Mouse (Mus musculus) frontal cortex, postnatal 14 days (tissue): ENCODE results near the gene Cd164l2.

ENCODE experiments used
- DNase-seq, 2 experiments: peaks; one replicate each; pipeline ENCODE4 v3.0.0; 2022; ENCODE audit warnings: low spot score in 2 of 2

Gene Cd164l2

DNA sequence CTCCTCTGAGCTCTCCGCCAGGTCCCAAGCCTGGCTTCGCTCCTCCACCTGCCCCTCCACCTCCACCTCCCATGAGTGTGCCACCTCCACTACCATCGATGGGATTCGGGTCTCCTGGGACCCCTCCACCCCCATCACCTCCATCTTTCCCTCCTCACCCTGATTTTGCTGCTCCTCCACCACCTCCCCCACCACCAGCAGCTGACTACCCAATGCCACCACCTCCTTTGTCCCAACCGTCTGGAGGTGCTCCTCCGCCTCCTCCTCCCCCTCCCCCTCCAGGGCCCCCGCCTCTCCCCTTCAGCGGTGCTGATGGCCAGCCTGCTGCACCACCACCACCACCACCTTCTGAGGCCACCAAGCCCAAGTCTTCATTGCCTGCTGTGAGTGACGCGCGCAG lies 17.4 kb upstream of the Cd164l2 start:
- DNase-seq: no peak

DNA sequence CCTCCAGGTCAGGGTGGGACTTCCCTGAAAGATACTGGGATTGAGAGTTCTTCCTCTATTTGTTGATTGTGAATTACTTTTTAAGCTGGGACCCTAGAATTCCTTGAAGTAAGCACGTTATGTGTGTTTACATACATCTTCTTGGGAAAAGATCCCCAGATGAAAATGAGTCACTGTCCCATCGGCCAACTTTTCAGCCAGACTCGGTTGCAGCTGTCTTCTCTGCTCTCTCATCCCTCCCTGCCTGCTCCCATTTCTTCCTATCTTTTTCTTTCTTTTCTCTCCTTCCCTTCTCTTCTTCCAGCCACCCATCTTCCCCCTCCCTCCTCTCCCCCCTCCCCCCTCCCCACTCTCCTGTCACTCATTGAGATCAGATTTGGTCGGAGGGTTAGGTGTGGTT lies 16.9 kb upstream of the Cd164l2 start:
- no peak for DNase-seq

DNA sequence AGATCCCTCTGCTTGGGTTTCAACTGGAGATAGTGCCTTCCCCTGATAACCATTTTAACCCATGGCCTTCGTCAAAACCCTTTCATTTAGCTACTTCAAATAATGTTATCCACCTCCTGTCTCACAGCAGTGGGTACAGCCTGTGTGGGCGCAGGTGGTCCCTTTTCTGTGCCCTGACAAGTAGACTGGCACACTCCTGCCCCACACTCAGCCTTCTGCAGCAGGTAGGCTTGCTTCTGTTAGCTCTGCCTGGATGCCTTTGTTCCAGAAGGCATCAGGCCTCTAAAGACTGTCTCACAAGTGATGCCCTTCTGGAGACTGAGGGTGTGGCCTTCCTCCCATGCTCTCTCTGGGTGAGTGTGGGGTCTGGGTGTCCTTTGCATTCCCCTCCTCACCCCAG lies 15.8 kb upstream of the Cd164l2 start:
- DNase-seq: no peak

DNA sequence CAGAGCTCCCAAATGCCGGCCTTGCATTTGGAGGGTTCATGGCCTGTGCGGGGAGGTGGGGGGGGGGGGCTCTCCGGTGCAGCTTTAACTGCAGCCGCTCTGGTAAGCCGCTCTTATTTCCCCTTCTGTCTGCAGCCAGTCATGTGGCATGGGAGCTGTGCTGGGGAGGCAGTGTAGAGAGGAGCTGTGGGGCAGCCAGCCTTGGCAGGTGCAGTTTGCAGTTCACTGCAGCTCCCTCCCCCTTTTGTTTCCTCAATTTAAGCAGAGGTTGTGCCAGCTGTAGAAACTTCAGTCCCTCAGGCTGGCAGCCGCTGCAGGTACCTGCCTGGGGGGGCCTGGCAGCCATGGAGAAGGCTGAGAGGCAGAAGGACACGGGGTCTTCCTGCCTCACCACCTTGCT lies 15.1 kb upstream of the Cd164l2 start:
- DNase-seq: no peak

DNA sequence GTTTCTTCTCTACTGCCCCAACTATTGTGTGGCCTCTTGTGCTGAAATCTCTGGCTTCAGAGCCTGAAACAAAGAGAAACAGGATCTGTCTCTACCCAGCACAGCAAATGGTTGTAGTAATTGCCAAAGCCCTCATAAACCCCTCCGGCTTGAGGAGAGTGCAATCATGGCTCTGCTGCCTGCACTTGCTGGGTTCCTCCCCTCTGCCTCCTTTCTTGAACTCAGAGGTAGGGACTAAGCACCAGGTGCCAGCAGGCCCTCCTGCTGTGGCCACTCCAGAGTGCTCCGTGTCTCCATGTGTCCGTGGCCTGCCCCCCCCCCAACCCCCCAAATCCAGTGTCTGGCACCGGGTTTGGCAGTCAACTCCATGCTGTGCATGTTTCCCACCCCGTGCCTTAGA lies 14.6 kb upstream of the Cd164l2 start:
- DNase-seq: no peak

DNA sequence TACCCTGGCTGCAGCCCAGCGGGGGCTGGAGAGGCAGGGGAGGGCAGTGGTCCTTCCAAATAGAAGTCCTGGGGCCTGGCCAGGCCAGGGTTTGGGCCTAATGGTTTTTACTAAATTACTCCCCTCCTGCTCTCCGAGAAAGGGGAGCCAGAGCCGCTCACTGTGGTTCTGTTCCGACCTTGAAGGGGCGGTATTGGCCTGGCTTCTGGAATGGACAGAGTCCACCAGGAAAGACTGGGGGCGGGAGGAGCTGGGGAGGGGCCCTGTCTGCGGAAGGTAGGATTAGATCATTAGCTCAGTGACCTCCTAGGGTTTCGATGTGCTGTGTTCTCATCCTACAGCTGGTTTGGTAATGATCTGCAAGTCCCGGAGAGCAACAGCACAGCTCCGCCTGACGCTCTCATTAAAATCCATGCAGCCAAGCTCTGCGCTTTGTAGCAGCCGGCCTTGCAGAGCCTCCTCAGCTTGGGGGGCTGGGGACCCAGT lies 14.1 kb upstream of the Cd164l2 start:
- DNase-seq: no peak

DNA sequence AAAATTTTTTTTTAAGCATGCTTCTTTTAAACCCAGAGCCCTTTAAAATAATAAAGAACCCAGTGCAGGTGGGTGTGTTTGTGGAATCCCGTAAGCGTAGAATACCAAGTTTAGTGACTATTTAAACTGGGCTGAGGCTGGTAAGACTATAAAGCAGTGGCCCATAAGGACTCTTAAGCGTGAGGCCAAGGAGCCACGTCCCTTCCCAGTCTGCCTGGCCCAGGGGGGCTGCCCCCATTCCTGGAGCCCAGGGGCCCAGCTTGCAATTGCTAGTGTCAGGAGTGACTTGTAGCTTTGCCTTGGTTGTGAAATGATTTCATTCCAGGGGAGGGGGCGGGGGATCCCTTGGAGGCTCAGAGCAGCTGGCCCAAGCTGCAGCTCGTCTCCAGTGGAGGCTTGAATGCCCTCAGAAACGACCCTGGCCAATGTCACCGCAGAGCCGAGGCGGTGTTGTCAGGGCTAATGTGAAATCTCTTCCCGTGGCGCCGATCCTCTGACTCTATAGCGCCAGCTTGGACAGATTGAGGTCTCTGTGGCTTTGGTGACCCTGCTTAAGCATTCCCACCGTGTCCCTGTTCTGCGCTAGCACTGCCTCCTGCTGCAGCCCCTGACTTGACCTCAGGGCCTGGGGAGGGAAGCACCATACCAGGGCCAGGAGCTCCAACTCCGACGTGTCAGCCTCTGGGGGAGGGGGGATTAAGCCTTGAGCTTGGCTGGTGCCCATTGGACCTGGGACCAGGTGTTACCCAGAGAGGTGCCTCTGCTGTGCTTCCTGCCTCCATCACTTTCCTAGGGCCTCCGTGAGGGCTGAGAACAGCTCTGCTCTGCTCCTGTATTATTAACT lies 13.4 kb upstream of the Cd164l2 start:
- DNase-seq: no peak

DNA sequence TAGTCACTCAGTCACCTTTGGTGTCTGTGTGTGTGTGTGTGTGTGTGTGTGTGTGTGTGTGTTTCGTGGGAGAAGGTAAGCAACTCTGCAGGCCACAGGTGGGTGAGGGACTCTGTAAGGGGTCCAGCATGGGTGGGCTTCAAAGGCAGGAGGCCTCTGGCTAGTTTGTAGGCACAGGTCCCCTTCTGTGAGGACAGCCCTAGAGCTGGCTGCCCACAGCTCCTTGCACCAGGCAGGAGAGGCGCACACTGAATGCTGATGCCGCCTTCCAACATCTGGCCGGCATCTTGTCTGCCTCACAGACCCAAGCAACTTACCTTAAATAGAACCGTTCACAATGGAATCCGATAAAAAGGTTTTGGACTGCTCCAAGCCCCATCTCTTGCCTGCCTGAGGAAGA lies 12.2 kb upstream of the Cd164l2 start:
- DNase-seq: no peak

DNA sequence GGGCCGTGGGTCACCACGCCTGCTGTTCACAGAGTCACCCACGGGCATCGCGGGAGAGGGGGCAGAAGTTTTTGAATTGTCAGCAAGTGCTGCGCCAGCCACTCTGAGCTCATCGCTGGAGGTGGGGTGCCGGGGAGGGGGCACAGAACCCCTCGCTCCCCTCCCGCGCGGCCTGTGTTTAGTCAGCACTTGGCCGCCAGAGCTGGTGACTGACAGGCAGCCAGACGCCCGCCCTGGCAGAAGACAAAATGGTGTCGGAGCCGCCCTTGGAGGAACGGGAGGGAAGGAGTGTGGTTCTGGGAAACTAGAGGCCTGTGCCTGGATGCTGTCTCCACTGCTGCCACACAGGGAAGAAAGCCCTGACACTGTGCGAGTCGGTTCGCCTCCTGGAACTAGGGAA lies 11.6 kb upstream of the Cd164l2 start:
- peak in 1 of 2 experiments; percentile 51 for DNase-seq

DNA sequence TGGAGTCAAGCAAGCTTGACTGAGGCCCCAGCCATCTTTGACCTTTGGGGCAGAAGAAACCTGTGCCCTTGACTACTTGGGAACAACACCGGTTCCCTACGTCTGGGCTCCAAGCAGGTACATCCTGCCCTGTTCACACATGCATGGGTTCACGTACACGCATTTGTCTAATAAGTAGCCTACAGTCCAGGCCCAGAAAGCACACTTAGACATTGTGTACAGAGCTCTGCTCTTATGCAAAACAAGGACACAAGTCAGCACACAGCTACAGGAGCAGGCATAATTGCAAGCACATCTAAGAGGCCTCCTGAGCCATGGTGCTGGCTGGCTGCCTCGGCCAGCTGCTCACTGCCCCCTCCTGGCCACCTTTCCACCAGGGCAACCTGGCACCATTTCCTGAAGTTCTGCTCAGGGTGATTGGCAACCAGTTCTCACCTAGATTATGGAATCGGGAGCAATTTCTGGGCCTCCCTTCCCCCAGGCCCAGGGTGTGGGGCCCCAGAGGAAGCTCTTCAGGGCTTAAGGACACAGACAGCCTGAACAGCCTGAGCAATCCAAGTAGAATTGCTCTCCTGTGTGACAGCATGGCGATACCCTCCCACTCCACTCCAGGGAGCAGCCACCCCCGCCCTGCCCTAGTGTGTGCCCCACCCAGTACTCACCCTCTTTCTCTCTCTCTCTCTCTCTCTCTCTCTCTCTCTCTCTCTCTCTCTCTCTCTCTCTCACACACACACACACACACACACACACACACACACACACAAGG lies 10.7 kb upstream of the Cd164l2 start:
- DNase-seq: peak in 1 of 2 experiments; percentile 40

DNA sequence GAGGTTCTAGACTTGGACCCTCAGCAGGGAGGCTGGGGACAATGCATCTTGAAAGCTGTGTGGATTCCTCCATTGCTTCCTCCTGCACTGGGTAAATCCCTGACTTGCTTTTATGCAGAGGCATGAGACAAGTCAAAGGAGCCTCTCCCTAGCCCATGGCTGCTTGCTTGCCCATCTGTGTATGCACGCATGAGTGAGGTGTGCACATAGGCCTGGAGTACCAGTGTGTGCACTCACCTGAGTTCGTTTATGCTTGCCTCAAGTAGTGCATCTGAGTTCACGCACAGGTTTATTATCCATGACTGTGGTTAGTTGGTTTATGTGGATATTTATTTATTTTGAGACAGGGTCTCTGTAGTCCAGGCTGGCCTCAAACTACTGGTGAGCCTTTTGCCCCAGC lies 9.7 kb upstream of the Cd164l2 start:
- DNase-seq: no peak

DNA sequence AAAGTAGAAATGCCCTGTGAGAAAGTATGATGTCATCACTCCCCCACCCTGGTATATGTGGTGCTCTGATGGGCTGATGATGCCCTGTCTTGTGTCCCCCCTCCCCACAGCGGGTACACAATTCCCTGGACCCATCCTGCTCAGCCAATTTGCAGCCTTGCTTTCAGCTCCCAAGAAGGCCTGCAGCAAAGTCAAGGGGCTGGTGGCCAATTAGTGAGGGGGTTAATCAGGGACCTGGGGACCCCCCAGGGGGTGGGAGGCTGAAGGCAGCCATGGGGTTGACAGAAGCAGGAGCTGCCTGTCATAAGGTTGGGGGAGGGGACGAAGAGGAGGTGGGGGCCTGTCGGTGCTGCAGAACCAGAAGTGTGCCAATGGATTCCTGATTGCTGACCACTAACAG lies 8.3 kb upstream of the Cd164l2 start:
- no peak for DNase-seq

DNA sequence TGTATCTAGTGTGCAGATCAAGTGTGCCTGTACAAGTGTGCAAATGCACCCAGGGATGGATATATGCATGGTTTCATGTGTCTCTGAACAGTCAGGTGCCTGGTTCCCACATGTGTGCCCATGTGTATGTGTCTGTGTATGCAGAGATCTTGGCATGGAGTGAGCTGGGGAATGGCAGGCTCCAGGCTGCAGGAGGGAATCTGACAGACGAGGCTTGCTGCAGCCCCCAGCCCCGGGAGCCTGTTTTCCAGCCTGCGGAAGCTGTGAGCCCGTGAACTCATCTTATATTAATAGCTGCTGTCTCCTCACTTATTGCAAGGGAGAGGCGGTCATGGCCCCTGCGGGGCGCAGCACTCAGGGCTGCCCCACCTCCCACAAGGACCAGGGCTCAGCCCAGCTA lies 7.6 kb upstream of the Cd164l2 start:
- no peak for DNase-seq

DNA sequence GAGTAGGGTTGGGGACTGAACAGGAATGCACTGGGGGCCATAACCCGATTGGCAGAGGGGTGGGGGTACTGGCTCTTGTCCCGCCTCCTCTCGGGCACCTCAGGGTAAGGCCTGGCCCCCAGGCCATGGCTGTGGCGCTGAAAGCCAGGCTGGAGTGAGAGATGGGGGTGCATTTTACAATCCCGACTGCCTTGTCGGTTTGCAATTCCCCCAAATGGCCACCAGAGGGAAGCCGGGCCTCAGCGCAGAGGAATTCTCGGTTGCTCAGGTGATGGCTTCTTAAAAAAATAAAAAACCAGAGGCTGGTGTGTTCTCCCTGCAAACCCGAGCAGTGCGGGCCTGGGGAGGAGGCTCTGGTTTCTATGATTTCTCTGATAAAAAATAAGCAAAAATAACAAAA lies 2.6 kb upstream of the Cd164l2 start:
- peak in 1 of 2 experiments; percentile 56 for DNase-seq

DNA sequence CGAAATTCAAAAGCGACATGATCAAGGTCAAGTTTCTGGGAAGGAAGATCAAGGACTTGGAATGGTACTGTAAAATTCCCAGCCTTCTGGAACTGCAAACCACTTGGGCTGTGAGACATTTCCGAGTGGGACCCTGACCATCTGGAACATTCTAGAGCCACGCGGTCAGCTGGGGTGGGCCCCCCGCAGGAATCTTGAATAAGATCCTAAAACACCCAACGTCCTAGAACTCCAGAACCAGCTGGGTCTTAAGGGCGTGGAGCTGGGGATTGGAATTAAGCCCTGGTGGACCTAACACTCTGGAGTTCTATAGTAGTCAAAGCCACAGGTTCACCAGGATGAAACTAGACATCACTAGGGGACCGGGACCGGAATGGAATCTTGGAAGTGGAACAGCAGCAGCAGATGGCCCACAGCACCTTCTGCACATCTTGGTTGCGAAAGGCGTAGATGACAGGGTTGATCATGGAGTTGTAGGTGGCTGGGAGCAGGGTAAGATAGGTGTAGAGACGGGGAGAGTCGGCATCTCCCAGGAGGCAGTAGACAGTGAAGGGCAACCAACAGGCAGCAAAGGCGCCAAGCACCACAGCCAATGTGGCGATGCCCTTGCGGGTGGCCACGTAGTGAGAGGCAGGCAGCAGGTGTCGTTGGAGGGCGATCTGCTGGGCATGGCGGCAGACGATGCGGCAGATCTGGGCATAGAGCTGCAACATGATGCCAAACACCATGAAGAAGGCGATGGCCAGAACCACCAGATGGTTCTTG lies 1.7 kb upstream of the Cd164l2 start:
- DNase-seq: no peak

DNA sequence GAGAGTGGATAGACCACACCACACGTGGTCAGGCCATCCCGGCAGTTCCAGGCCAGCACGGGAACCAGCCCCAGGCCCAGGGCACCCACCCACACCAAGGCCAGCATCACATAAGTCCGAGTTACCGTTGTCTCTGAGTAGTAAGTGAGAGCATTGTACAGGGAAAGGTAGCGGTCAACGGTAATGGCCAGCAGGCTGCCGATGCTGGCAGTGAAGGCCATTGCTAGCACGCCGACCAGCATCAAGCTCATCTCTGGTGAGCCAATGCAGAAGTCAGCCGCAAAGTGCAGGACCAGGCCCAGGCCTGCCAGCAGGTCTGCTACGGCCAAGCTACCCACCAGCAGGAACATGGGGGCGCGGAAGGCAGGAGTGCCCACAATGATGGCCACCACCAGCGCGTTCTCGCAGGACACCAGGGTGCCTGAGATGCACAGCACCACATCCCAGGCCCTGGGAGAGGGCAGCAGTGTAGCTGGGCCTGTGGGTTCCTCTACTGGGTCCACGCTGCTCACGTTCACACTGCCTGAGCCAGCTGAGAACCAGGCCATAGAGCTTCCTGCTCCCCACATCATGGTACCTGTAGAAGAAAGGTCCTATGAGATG lies 1.0 kb upstream of the Cd164l2 start:
- DNase-seq: no peak

DNA sequence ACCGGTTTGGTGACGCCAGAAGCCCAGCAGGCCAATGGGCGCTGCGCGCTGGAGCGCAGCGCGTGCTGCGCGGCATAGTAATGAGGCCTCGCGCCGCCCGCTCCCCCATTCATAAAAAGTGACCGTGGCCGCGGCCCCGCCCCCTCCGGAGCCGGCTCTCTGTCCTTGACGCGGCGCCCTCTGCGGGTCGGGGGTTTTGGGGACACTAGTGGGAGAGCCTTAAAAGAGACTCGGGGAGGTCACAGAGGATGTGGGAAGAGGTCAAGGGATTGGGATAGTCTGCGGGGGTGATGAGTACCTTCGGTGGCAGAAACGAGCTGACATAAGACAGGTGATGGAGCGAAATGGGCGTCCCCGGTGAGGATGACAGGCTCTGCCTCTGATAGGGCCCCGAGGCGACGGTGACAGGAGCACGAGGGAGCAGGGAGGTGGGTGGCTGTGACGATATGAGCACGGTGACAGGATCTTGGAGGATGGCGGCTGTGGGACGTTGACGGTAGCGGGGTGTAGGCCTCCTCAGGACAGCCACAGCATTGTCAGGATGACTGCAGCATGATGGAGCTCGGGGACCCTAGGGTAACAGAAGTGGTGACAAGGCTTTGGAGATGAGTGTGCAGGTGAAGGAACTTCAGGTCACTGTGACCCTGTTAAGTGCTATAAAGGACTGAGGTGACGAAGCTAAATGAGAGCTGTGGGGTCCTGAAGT lies 784 bp downstream of the Cd164l2 start:
- peak; percentile 66 to 80 for DNase-seq

DNA sequence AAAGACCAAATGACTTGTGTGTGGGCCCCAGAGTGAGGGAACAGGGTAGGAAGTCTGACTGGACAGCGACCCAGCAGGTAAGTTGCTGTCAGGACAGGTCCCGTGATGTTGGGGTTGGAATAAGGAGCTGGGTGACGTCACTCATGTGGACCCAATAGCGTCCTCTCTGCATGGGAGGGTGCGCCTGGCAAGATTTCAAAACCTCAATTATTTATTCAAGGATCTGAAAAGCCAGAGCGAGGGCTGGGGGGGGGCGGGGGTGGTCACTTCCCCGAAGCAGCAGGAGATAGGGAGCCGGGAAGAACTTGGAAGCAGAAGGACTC lies 1.3 kb downstream of the Cd164l2 start:
- no peak for DNase-seq

DNA sequence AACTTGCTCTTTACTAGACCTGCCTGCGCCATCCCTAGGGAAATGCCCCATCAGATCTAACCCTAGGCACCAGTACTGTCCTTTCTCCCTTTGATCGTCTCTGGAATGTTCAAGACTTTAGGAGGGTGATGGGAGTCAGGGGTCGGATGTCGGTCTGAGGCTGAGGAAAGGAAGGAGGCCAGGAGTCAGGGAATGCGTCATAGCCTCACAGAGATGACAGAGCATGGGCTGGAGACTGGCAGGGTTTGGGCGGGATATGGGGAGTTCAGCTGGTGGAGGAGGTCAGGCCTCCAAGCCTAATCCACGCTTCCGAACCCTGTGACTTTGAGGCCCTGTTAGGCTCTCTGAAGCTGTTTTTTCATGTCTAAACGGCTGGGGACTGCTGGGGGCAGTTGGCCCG lies 1.7 kb downstream of the Cd164l2 start:
- no peak for DNase-seq

DNA sequence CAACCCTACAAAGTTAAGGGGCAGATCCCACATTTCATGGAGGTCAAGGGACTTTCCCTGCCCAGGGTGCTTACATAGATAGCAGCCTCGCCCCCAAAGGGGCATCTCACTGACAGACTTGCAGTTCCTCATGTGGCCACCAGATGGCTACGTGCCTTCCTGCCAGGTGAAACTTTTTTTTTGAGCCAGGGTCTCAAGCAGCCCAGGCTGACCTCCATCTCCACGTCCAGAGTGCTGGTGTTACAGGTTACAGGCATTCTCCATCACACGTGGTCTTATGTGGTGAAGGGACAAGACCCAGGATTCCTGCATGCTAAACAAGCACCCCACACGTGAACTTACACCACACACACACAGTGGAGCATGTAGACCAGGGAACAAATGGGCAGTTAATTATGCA lies 5.7 kb downstream of the Cd164l2 start:
- peak in 1 of 2 experiments; percentile 48 for DNase-seq

DNA sequence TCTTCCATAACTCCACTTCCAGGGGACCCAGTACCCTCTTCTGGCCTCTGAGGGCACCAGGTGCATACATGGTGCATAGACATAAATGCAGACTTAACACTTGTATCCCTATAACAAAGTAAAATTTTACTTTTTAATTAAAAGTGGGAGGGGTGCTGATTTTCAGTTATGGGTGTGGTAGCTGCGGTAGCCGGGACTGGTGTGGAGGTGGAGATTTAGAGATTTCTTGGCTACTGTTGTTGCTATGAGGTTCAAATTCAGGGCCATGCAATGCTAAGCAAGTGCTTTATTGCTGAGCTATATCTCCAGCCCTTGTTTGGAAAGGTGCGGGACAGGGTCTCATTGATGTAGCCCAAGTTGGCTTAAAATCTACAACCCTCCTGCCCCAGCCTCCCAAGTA lies 6.8 kb downstream of the Cd164l2 start:
- DNase-seq: no peak
